Mouse (Mus musculus) liver, embryonic 15.5 days (tissue): ENCODE measurements around the gene Msx2. TPM values are rescaled to one million over a fixed set of nuclear protein-coding genes. Genes with fewer than 3 reads are reported as not detected.

Source experiments
- ATAC-seq: fragments of 200-750 bp; cut with Nextera tagmentation; 2 replicates; pipeline ENCODE4 v1.8.0; 2017; ENCODE audit warnings: moderate number of reproducible peaks, mild to moderate bottlenecking, moderate library complexity; ENCODE audit not compliant: insufficient read depth
- H3K27ac ChIP-seq: fragments of 300-500 bp; sonication (generic); replicated peaks from 2 replicates; pipeline ENCODE4 v1.5.1; 2015; ENCODE audit warnings: mild to moderate bottlenecking, inconsistent platforms
- H3K27me3 ChIP-seq: fragments of 300-500 bp; sonication (generic); 2 replicates; pipeline ENCODE4 v1.6.1; 2015; ENCODE audit warnings: mild to moderate bottlenecking, inconsistent platforms
- H3K36me3 ChIP-seq: fragments of 300-500 bp; sonication (generic); replicated peaks from 2 replicates; pipeline ENCODE4 v1.6.1; 2015; ENCODE audit warnings: moderate library complexity, mild to moderate bottlenecking, inconsistent platforms
- H3K4me1 ChIP-seq: fragments of 300-500 bp; sonication (generic); replicated peaks from 2 replicates; pipeline ENCODE4 v1.6.1; 2015; ENCODE audit warnings: inconsistent platforms
- H3K4me2 ChIP-seq: fragments of 300-500 bp; sonication (generic); 2 replicates; pipeline ENCODE4 v1.6.1; 2015; ENCODE audit warnings: moderate library complexity, mild to moderate bottlenecking, inconsistent platforms
- H3K4me3 ChIP-seq: fragments of 300-500 bp; sonication (generic); replicated peaks from 2 replicates; pipeline ENCODE4 v1.5.1; 2015; ENCODE audit warnings: mild to moderate bottlenecking, inconsistent platforms
- H3K9ac ChIP-seq: fragments of 300-500 bp; sonication (generic); 2 replicates; pipeline ENCODE4 v1.6.1; 2015; ENCODE audit warnings: moderate library complexity, mild to moderate bottlenecking, inconsistent platforms
- H3K9me3 ChIP-seq: fragments of 300-500 bp; sonication (generic); replicated peaks from 2 replicates; pipeline ENCODE4 v1.6.1; 2016; ENCODE audit warnings: inconsistent platforms
- WGBS: fragments of 180-500 bp; shearing (Covaris S2); methylation state at CpG from one replicate; pipeline ENCODE4 v1.1.7; 2015; ENCODE audit warnings: mixed read lengths; ENCODE audit not compliant: insufficient replicate concordance; 5-methylcytosine and 5-hydroxymethylcytosine counted together
- polyA plus RNA-seq: library from polyadenylated mRNA; unstranded; fragments of >200 nt; fragmentation: Nextera tagmentation; extraction: Ambion mirVana; gene quantifications from 2 replicates; pipeline ENCODE4 v1.2.1, GENCODE M21; 2015

Msx2 gene
- polyA plus RNA-seq, 1 experiment from 2014 or later = not detected

GRCm38 (mm10) chr13:53464441-53465001 lies 8.4 kb downstream of the Msx2 start:
- Histone ChIP-seq H3K9ac (no peak overlapping the region), H3K27ac (no peak overlapping the region), H3K9me3 (no peaks in the 10 kb centered on the region), H3K27me3 (peaks cover 95% of the 10 kb centered on the region), H3K36me3 (no peaks in the 10 kb centered on the region), H3K4me2 (no peak overlapping the region), H3K4me1 (no peaks in the 10 kb centered on the region), H3K4me3 (no peak overlapping the region)
- WGBS = 2% methylated on average over 17 of the region's 21 CpGs
- ATAC-seq = no peak

DNA sequence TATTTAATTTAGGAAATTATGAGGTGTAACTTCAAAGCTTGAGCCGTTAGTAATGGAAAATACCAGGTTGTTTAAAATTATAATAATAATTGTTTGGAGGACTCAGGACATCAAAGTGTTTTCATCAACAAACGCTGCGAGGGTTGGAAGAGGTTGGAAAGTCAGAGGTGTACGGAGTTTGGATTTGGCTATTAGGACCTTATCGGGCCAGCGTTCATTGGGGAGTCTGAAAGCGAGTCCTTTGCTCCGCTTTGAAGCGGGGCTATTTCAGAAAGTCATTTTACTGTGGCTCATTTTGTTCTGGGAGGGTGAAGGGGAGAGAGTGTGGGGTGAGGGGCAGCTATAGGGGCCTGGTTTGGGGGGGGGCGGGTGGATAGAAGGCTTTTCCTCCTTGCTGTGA lies 8.9 kb downstream of the Msx2 start:
- H3K27me3 ChIP-seq = peaks cover 90% of the 10 kb centered on the region
- no peak for ATAC-seq
- H3K9ac ChIP-seq = no peak overlapping the region
- WGBS = 7% methylated on average over 10 of the region's 10 CpGs
- H3K4me2 ChIP-seq = no peak overlapping the region
- no peaks in the 10 kb centered on the region for H3K9me3 ChIP-seq
- no peak overlapping the region for H3K4me3 ChIP-seq
- H3K27ac ChIP-seq = no peak overlapping the region
- H3K36me3 ChIP-seq = no peaks in the 10 kb centered on the region
- no peaks in the 10 kb centered on the region for H3K4me1 ChIP-seq

- no peak overlapping the region for H3K4me2 ChIP-seq
- H3K27ac ChIP-seq = no peak overlapping the region
- no peak overlapping the region for H3K4me3 ChIP-seq
- H3K9me3 ChIP-seq = no peaks in the 10 kb centered on the region
- peaks cover 82% of the 10 kb centered on the region for H3K27me3 ChIP-seq
- WGBS = 1% methylated on average over 7 of the region's 7 CpGs
- H3K4me1 ChIP-seq = no peaks in the 10 kb centered on the region
- no peak overlapping the region for H3K9ac ChIP-seq
- ATAC-seq = no peak
- no peaks in the 10 kb centered on the region for H3K36me3 ChIP-seq
Measured at GRCm38 (mm10) chr13:53463037-53463436, 9.8 kb downstream of the Msx2 start.

DNA sequence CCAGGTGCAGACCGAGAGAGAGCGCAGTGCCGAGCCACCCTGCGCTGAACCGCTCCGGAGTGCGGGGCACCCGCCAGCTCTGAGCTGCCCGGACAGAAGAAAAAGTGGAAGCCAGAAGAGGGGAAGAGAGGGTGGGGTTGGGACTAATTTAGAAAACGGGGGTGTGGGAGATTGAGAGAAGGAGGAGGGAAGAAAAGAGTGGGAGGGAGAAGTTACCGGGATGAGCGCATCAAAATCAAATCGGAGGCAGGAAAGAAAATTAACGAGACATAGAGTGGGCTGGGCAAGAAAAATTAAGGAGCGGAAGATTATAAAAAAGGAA lies 10.3 kb downstream of the Msx2 start:
- Histone ChIP-seq H3K9ac (no peak overlapping the region), H3K4me1 (no peaks in the 10 kb centered on the region), H3K27me3 (peaks cover 79% of the 10 kb centered on the region), H3K4me3 (0 out of 2 replicates have a peak overlapping the region, but pooled peaks have one; percentile 8), H3K4me2 (peak overlapping the region; percentile 23; the same call in 1 of the 2 replicates), H3K36me3 (no peaks in the 10 kb centered on the region), H3K9me3 (no peaks in the 10 kb centered on the region), H3K27ac (no peak overlapping the region)
- ATAC-seq = no peak
- 1% methylated on average over 15 of the region's 15 CpGs for WGBS

DNA sequence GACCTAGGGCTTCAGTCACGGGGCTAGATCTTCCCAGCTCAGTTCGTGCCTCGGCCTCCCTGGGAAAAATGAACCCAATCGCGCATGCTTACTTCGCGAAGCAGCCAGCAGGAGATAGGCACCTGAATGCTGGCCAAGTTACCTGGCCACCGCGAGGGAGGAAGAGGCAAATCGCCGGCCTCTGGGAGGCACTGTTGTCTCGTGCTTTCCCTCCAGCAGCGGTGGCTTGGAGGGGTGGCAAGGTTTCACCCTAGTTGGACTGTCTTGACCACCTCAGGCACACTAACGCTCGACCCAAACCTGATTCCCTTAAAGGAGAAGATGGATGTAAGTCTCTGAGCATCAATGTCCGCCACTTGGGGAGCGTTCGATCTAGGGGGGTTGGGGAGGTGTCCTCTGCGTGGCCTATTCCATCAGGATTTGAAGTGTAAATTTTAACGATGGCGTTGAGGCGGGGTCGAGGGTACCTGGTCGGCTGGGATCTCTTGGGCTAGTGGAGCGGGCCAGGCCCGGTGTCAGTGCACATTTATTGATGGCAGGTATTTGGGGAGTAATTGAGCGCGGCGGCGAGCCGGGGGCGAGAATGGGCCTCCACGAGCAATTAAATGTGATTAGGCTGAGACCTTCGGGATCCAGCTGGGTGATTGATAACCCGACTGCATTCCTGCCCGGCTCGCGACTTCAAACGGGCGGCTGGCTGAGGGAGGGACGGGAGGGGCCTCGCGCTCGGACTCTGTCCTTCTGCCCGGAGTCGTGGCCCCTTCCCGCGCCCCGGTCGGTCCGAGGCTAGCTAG lies 10.8 kb downstream of the Msx2 start:
- Histone ChIP-seq H3K27me3 (peaks cover 74% of the 10 kb centered on the region), H3K4me2 (peak overlapping the region; percentile 23; the same call in 1 of the 2 replicates), H3K27ac (no peak overlapping the region), H3K4me1 (no peaks in the 10 kb centered on the region), H3K9me3 (no peaks in the 10 kb centered on the region), H3K36me3 (no peaks in the 10 kb centered on the region), H3K9ac (no peak overlapping the region), H3K4me3 (0 out of 2 replicates have a peak overlapping the region, but pooled peaks have one; percentile 8)
- under 1% methylated on average over 51 of the region's 51 CpGs for WGBS
- no peak for ATAC-seq

DNA sequence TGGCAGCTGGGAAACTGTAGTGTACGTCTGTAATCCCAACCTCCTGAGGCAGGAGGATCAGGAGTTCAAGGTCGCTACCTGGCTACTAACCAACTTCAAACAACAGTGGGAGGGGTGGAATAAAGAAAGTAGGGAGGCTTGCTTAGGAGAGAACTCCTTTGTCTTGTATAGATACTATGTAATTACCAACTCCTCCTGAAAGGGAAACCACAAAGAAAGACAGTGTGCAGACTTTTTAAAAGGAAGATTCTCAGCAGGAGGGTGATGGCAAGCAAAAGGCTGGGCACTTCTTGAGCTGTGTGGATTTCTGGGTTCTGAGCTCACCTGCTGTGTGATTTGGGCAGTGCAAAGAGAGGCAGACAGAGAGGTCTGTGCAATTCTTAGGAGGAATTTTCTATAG lies 11.5 kb downstream of the Msx2 start:
- no peak for ATAC-seq
- H3K27me3 ChIP-seq = peaks cover 67% of the 10 kb centered on the region
- H3K36me3 ChIP-seq = no peaks in the 10 kb centered on the region
- no peak overlapping the region for H3K4me3 ChIP-seq
- no peaks in the 10 kb centered on the region for H3K4me1 ChIP-seq
- H3K27ac ChIP-seq = no peak overlapping the region
- 26% methylated on average over 2 of the region's 2 CpGs for WGBS
- H3K9ac ChIP-seq = no peak overlapping the region
- no peaks in the 10 kb centered on the region for H3K9me3 ChIP-seq
- H3K4me2 ChIP-seq = no peak overlapping the region

GRCm38 (mm10) chr13:53458766-53459165 lies 14.1 kb downstream of the Msx2 start:
- no peak for ATAC-seq
- Histone ChIP-seq H3K4me2 (no peak overlapping the region), H3K9ac (no peak overlapping the region), H3K36me3 (no peaks in the 10 kb centered on the region), H3K27ac (no peak overlapping the region), H3K4me3 (no peak overlapping the region), H3K4me1 (no peaks in the 10 kb centered on the region), H3K27me3 (peaks cover 63% of the 10 kb centered on the region), H3K9me3 (no peaks in the 10 kb centered on the region)
- 48% methylated on average over 4 of the region's 4 CpGs for WGBS

- no peak for ATAC-seq
- Histone ChIP-seq H3K9me3 (no peaks in the 10 kb centered on the region), H3K9ac (no peak overlapping the region), H3K27me3 (peaks cover 26% of the 10 kb centered on the region), H3K4me3 (no peak overlapping the region), H3K36me3 (no peaks in the 10 kb centered on the region), H3K4me2 (no peak overlapping the region), H3K27ac (no peak overlapping the region), H3K4me1 (no peaks in the 10 kb centered on the region)
- 12% methylated on average over 21 of the region's 21 CpGs for WGBS
Measured at GRCm38 (mm10) chr13:53454794-53455672, 17.8 kb downstream of the Msx2 start.

DNA sequence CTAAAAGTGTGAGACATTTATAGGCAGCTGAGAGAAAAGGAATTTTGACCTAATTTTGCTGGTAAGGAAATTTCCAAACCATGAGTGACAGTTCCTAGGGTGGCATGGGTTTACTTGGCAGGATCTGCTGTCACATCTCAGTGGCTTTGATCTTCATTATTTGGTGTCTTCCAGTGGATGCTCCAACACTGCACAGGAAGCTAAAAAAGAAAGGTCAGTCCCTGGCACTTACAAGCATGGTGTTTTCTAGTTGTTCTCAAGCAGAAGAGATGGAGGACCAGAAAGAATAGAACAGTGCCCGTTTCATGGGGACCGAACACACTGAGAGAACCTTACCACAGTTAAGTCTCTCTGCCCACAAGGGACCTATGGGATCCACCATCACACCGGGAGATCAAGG lies 18.9 kb downstream of the Msx2 start:
- Histone ChIP-seq H3K9ac (no peak overlapping the region), H3K27ac (no peak overlapping the region), H3K4me3 (no peak overlapping the region), H3K27me3 (peaks cover 22% of the 10 kb centered on the region), H3K9me3 (no peaks in the 10 kb centered on the region), H3K36me3 (no peaks in the 10 kb centered on the region), H3K4me1 (no peaks in the 10 kb centered on the region), H3K4me2 (no peak overlapping the region)
- no peak for ATAC-seq
- WGBS = 53% methylated on average over 3 of the region's 3 CpGs

- WGBS = 19% methylated on average over 6 of the region's 6 CpGs
Measured at GRCm38 (mm10) chr13:53447609-53448008, 25.3 kb downstream of the Msx2 start.

DNA sequence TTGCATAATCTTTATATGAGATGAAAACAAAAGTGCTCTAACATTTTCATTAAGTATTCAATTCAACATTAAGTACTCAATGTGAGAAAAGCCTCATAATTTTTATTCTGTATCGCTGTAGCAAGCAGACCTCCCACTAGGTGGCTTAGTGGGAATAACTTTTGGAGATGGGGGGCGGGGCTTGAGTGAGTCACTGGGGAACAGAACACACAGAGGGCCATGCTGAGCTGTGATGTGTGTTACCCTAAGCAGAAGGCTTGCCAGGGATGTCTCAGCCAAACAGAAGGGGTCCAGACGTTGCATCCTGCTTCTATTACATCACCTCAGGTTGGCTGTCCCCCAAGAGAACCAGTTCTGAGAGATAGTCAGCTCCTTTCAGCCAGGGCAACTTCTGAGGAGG lies 29.3 kb downstream of the Msx2 start:
- Histone ChIP-seq H3K4me1 (no peaks in the 10 kb centered on the region), H3K4me2 (no peak overlapping the region), H3K27me3 (no peaks in the 10 kb centered on the region), H3K27ac (no peak overlapping the region), H3K9ac (no peak overlapping the region), H3K36me3 (no peaks in the 10 kb centered on the region), H3K9me3 (no peaks in the 10 kb centered on the region), H3K4me3 (no peak overlapping the region)
- ATAC-seq = no peak
- 26% methylated on average over 3 of the region's 3 CpGs for WGBS

More at GRCm38 (mm10) chr13:53447609-53448008, 25.3 kb downstream of the Msx2 start:
- H3K4me2 ChIP-seq = no peak overlapping the region
- no peak overlapping the region for H3K9ac ChIP-seq
- no peaks in the 10 kb centered on the region for H3K4me1 ChIP-seq
- H3K27ac ChIP-seq = no peak overlapping the region
- ATAC-seq = no peak
- no peaks in the 10 kb centered on the region for H3K27me3 ChIP-seq
- H3K36me3 ChIP-seq = no peaks in the 10 kb centered on the region
- no peak overlapping the region for H3K4me3 ChIP-seq
- no peaks in the 10 kb centered on the region for H3K9me3 ChIP-seq
